Mouse (Mus musculus) MEL (cell line): ENCODE measurements around the gene Malsu1. TPM values are rescaled to one million over a fixed set of nuclear protein-coding genes. Genes with fewer than 3 reads are reported as not detected.

Source experiments
- DNase-seq: peaks from one replicate; pipeline ENCODE4 v3.0.0; 2011; ENCODE audit warnings: low read depth, low spot score
- H3K27ac ChIP-seq: 2 replicates; pipeline ENCODE4 v1.5.1; 2012; ENCODE audit warnings: low read depth, mild to moderate bottlenecking, control low read depth, low read length, moderate library complexity; ENCODE audit not compliant: control insufficient read depth
- H3K27me3 ChIP-seq, 2 experiments: fragments of 150-350 bp in 1 of 2; sonication (generic) in 1 of 2; 2 replicates each; pipeline ENCODE4 v1.6.1; 2012; ENCODE audit warnings: low read length in 2 of 2, mild to moderate bottlenecking in 2 of 2, improper control_type of control experiment in 1 of 2, moderate library complexity in 1 of 2; ENCODE audit not compliant: insufficient read depth in 2 of 2, control insufficient read depth in 1 of 2
- H3K36me3 ChIP-seq, 2 experiments: 2 replicates each; pipeline ENCODE4 v1.6.1; 2012 to 2014; ENCODE audit warnings: low read length in 2 of 2, improper control_type of control experiment in 1 of 2, inconsistent platforms in 1 of 2, mild to moderate bottlenecking in 1 of 2; ENCODE audit not compliant: insufficient read depth in 2 of 2, control insufficient read depth in 1 of 2
- H3K4me1 ChIP-seq, 2 experiments: fragments of 150-350 bp in 1 of 2; sonication (generic) in 1 of 2; 2 replicates each; pipeline ENCODE4 v1.6.1; 2012; ENCODE audit warnings: low read length in 2 of 2, improper control_type of control experiment in 1 of 2, mild to moderate bottlenecking in 1 of 2; ENCODE audit not compliant: insufficient read depth in 2 of 2, control insufficient read depth in 1 of 2
- H3K4me3 ChIP-seq, 2 experiments: fragments of 150-350 bp in 1 of 2; sonication (generic) in 1 of 2; 2 replicates each; pipeline ENCODE4 v1.5.1; 2012; ENCODE audit warnings: low read depth in 2 of 2, low read length in 2 of 2, mild to moderate bottlenecking in 2 of 2, moderate library complexity in 2 of 2, control low read depth in 1 of 2, improper control_type of control experiment in 1 of 2; ENCODE audit not compliant: control insufficient read depth in 1 of 2, insufficient read depth in 1 of 2
- H3K79me2 ChIP-seq: 2 replicates; pipeline ENCODE4 v1.6.1; 2012; ENCODE audit warnings: mild to moderate bottlenecking, low read length, moderate library complexity; ENCODE audit not compliant: control insufficient read depth, poor library complexity, insufficient read depth
- H3K9ac ChIP-seq: 2 replicates; pipeline ENCODE4 v1.6.1; 2012; ENCODE audit warnings: low read depth, mild to moderate bottlenecking, control low read depth, low read length, moderate library complexity; ENCODE audit not compliant: control insufficient read depth, poor library complexity, severe bottlenecking
- H3K9me3 ChIP-seq: fragments of 150-350 bp; sonication (generic); replicated peaks from 2 replicates; pipeline ENCODE4 v1.6.1; 2012; ENCODE audit warnings: mild to moderate bottlenecking, low read length, improper control_type of control experiment, moderate library complexity; ENCODE audit not compliant: insufficient read depth
- CTCF ChIP-seq, 3 experiments: IDR thresholded peaks in 2 of 3; conservative IDR thresholded peaks in 1 of 3; 2 replicates each; pipeline ENCODE4 v1.5.1; 2011 to 2012; ENCODE audit warnings: low read length in 3 of 3, low read depth in 2 of 3, mild to moderate bottlenecking in 2 of 3, improper control_type of control experiment in 1 of 3, inconsistent platforms in 1 of 3, mixed read lengths in 1 of 3, moderate library complexity in 1 of 3; ENCODE audit not compliant: control insufficient read depth in 1 of 3, insufficient read depth in 1 of 3, poor library complexity in 1 of 3, severe bottlenecking in 1 of 3
- ETS1 ChIP-seq: IDR thresholded peaks from 2 replicates; pipeline ENCODE4 v1.6.1; 2012; ENCODE audit warnings: low read depth, mild to moderate bottlenecking, inconsistent platforms, low read length, improper control_type of control experiment, moderate library complexity
- GABPA ChIP-seq: IDR thresholded peaks from 2 replicates; pipeline ENCODE4 v1.6.1; 2012; ENCODE audit warnings: low read depth, mild to moderate bottlenecking, inconsistent platforms, low read length, improper control_type of control experiment, moderate library complexity
- GATA1 ChIP-seq: IDR thresholded peaks from 2 replicates; pipeline ENCODE4 v1.6.1; 2011; ENCODE audit warnings: low read depth, low read length, improper control_type of control experiment
- HCFC1 ChIP-seq: IDR thresholded peaks from 2 replicates; pipeline ENCODE4 v1.6.1; 2012; ENCODE audit warnings: low read depth, mild to moderate bottlenecking, inconsistent platforms, low read length, improper control_type of control experiment, moderate library complexity
- JUND ChIP-seq: IDR thresholded peaks from 2 replicates; pipeline ENCODE4 v1.6.1; 2011; ENCODE audit warnings: low read depth, mild to moderate bottlenecking, improper control_type of control experiment, low read length
- MAFK ChIP-seq: IDR thresholded peaks from 2 replicates; pipeline ENCODE4 v1.6.1; 2011; ENCODE audit warnings: low read depth, mild to moderate bottlenecking, low read length, improper control_type of control experiment, borderline replicate concordance
- MAX ChIP-seq: IDR thresholded peaks from 2 replicates; pipeline ENCODE4 v1.6.1; 2011; ENCODE audit warnings: low read length, improper control_type of control experiment
- MAZ ChIP-seq: IDR thresholded peaks from 2 replicates; pipeline ENCODE4 v1.6.1; 2012; ENCODE audit warnings: low read depth, mild to moderate bottlenecking, inconsistent platforms, low read length, improper control_type of control experiment
- MXI1 ChIP-seq: IDR thresholded peaks from 2 replicates; pipeline ENCODE4 v1.6.1; 2011; ENCODE audit warnings: mild to moderate bottlenecking, low read depth, low read length, improper control_type of control experiment
- MYC ChIP-seq: IDR thresholded peaks from 2 replicates; pipeline ENCODE4 v1.6.1; 2011; ENCODE audit warnings: low read depth, mild to moderate bottlenecking, low read length, improper control_type of control experiment, moderate library complexity
- NELFE ChIP-seq: IDR thresholded peaks from 2 replicates; pipeline ENCODE4 v1.6.1; 2011; ENCODE audit warnings: low read depth, low read length, improper control_type of control experiment
- NRF1 ChIP-seq: IDR thresholded peaks from 2 replicates; pipeline ENCODE4 v1.6.1; 2014; ENCODE audit warnings: low read depth, mild to moderate bottlenecking, inconsistent platforms, low read length, improper control_type of control experiment, moderate library complexity; ENCODE audit not compliant: poor library complexity, insufficient read depth, severe bottlenecking
- POLR2AphosphoS5 ChIP-seq: IDR thresholded peaks from 2 replicates; pipeline ENCODE4 v1.6.1; 2012; ENCODE audit warnings: low read depth, borderline replicate concordance, mild to moderate bottlenecking, inconsistent platforms, low read length, moderate library complexity, mixed read lengths
- RAD21 ChIP-seq: IDR thresholded peaks from 2 replicates; pipeline ENCODE4 v1.6.1; 2011; ENCODE audit warnings: mild to moderate bottlenecking, low read depth, low read length, improper control_type of control experiment
- RCOR1 ChIP-seq: IDR thresholded peaks from 2 replicates; pipeline ENCODE4 v1.6.1; 2012; ENCODE audit warnings: low read depth, mild to moderate bottlenecking, inconsistent platforms, low read length, improper control_type of control experiment
- TAL1 ChIP-seq: IDR thresholded peaks from 2 replicates; pipeline ENCODE4 v1.6.1; 2012; ENCODE audit warnings: mild to moderate bottlenecking, inconsistent platforms, low read length, moderate library complexity, mixed read lengths
- TBP ChIP-seq: IDR thresholded peaks from 2 replicates; pipeline ENCODE4 v1.8.0; 2011; ENCODE audit warnings: low read depth, low read length, improper control_type of control experiment
- UBTF ChIP-seq: IDR thresholded peaks from 2 replicates; pipeline ENCODE4 v1.6.1; 2012; ENCODE audit warnings: low read depth, mild to moderate bottlenecking, inconsistent platforms, low read length, improper control_type of control experiment, moderate library complexity, borderline replicate concordance; ENCODE audit not compliant: insufficient read depth
- USF2 ChIP-seq, 2 experiments: IDR thresholded peaks; 2 replicates each; pipeline ENCODE4 v1.6.1; 2011 to 2012; ENCODE audit warnings: improper control_type of control experiment in 2 of 2, low read length in 2 of 2, borderline replicate concordance in 1 of 2, inconsistent platforms in 1 of 2, low read depth in 1 of 2, mild to moderate bottlenecking in 1 of 2; ENCODE audit not compliant: insufficient read depth in 1 of 2
- ZC3H11A ChIP-seq: IDR thresholded peaks from 2 replicates; pipeline ENCODE4 v1.6.1; 2012; ENCODE audit warnings: low read depth, mild to moderate bottlenecking, inconsistent platforms, low read length, improper control_type of control experiment
- ZKSCAN1 ChIP-seq: IDR thresholded peaks from 2 replicates; pipeline ENCODE4 v1.6.1; 2012; ENCODE audit warnings: low read depth, mild to moderate bottlenecking, inconsistent platforms, low read length, improper control_type of control experiment, moderate library complexity
- polyA plus RNA-seq, 2 experiments: library from polyadenylated mRNA; stranded (reverse) in 1 of 2; unstranded in 1 of 2; fragments of >175 nt in 1 of 2; fragments of >200 nt in 1 of 2; gene quantifications; 2 replicates each; pipeline versions ENCODE4 v1.2.1 to v1.2.4; 2012; ENCODE audit warnings: low replicate concordance in 2 of 2, low read depth in 1 of 2; ENCODE audit not compliant: insufficient read length in 2 of 2, insufficient read depth in 1 of 2, missing spikeins in 1 of 2
- total RNA-seq: library from RNA; depleted of rRNA; stranded (reverse); fragments of 300-350 nt; gene quantifications from 2 replicates; pipeline ENCODE4 v1.2.3, GENCODE M21; 2012

Gene Malsu1
- total and polyA plus RNA-seq, 3 experiments = 27.8 to 60.7 TPM; not detected in 1

- no peak for DNase-seq
- H3K27me3 ChIP-seq = no peaks in the 10 kb centered on the region
- H3K27ac ChIP-seq = no peak overlapping the region
- no peaks in the 10 kb centered on the region for H3K36me3 ChIP-seq
- no peak overlapping the region for H3K4me3 ChIP-seq
- TF ChIP-seq POLR2AphosphoS5 (no peak), GATA1 (no peak), RAD21 (no peak), HCFC1 (no peak), ZKSCAN1 (no peak), NELFE (no peak), CTCF (IDR thresholded peaks at IDR 0.05 in 2 of 3, conservative IDR thresholded peaks at IDR 0.05 in 1 of 3; ENCODE audit: control insufficient read depth in 1 of 3, insufficient read depth in 1 of 3, low read depth in 2 of 3, low read length in 3 of 3, poor library complexity in 1 of 3, severe bottlenecking in 1 of 3) (no peak), TAL1 (no peak), MAX (no peak)
- H3K9me3 ChIP-seq = no peaks in the 10 kb centered on the region
- H3K79me2 ChIP-seq = no peaks in the 10 kb centered on the region
- H3K9ac ChIP-seq = no peak overlapping the region
- H3K4me1 ChIP-seq = no peaks in the 10 kb centered on the region
These were observed 44.9 kb upstream of the Malsu1 start for GRCm38 (mm10) chr6:49028708-49029107.

GRCm38 (mm10) chr6:49031230-49031629 lies 42.4 kb upstream of the Malsu1 start:
- Histone ChIP-seq H3K27ac (no peak overlapping the region), H3K4me1 (no peaks in the 10 kb centered on the region), H3K9me3 (no peaks in the 10 kb centered on the region), H3K27me3 (no peaks in the 10 kb centered on the region; a peak in 1 of 4 replicates), H3K9ac (no peak overlapping the region), H3K36me3 (no peaks in the 10 kb centered on the region), H3K4me3 (no peak overlapping the region)
- DNase-seq = no peak
- TF ChIP-seq MXI1 = no peak
- TF ChIP-seq RAD21 = no peak
- no peak for TF ChIP-seq NELFE
- TF ChIP-seq JUND = no peak
- no peak for TF ChIP-seq MYC
- no peak for TF ChIP-seq MAFK
- no peak for TF ChIP-seq RCOR1
- no peak for TF ChIP-seq ZC3H11A
- TF ChIP-seq GATA1 = no peak
- TF ChIP-seq USF2 (IDR thresholded peaks at IDR 0.05; ENCODE audit: borderline replicate concordance in 1 of 2, insufficient read depth in 1 of 2, low read depth in 1 of 2, low read length in 2 of 2) = no peak
- no peak for TF ChIP-seq UBTF
- TF ChIP-seq MAZ = no peak
- no peak for TF ChIP-seq NRF1
- TF ChIP-seq ETS1 = no peak
- no peak for TF ChIP-seq GABPA
- no peak for TF ChIP-seq TBP
- TF ChIP-seq, all 39 proteins: peak for 0
- H3K79me2 ChIP-seq = no peaks in the 10 kb centered on the region
